In genomic region chr8:125389756-125390505, GRCm38 (mm10) we compare ENCODE assay signal across 8 mouse cellular contexts.
DNase-seq lines count a peak whose midpoint lies in the region; ATAC-seq and TF ChIP-seq lines count a peak whose summit lies in the region.

No protein-coding gene starts in this region.

- TF ChIP-seq CTCF in olfactory bulb, adult 2 months (IDR thresholded peaks at IDR 0.05; ENCODE audit: insufficient read depth, low read depth, low read length) = no peak

- DNase-seq in adrenal gland, adult 2 months = peak; percentile 87
- peak; percentile 97 for DNase-seq in cerebellum, adult 11-12 months
- peak; percentile 73 for DNase-seq in gastrocnemius, postnatal 10 days
- peak; percentile 78 to 81 for DNase-seq in layer of hippocampus, postnatal 36 days
- no peak for DNase-seq in thymus, postnatal 10 days (ENCODE audit: low spot score in 2 of 2)

- no peaks in the 10 kb centered on the region for H3K36me3 ChIP-seq in hindbrain, embryonic 13.5 days

- 0 out of 2 replicates have a peak, but pooled peaks cover 1% of the 10 kb centered on the region for H3K27me3 ChIP-seq in hindbrain, embryonic 13.5 days

- H3K9me3 ChIP-seq in hindbrain, embryonic 13.5 days = no peaks in the 10 kb centered on the region

- no peak overlapping the region; the same call in 1 of the 2 replicates for H3K4me2 ChIP-seq in hindbrain, embryonic 13.5 days

- H3K4me3 ChIP-seq in hindbrain, embryonic 13.5 days = no peak overlapping the region
- H3K4me3 ChIP-seq in olfactory bulb, adult 2 months (ENCODE audit: insufficient read depth, low read depth, low read length) = no peak overlapping the region

- ATAC-seq in hindbrain, embryonic 13.5 days (ENCODE audit: low FRiP score) = peak; percentile 41
- ATAC-seq in activated CD4-positive, CD25-positive, alpha-beta regulatory T cell, adult 4 months = no peak

- peaks cover 63% of the 10 kb centered on the region for H3K4me1 ChIP-seq in hindbrain, embryonic 13.5 days (replicated peaks)
- H3K4me1 ChIP-seq in olfactory bulb, adult 2 months (ENCODE audit: control insufficient read depth, insufficient read depth, low read length) = peaks cover 31% of the 10 kb centered on the region

- peak overlapping the region; percentile 86 for H3K27ac ChIP-seq in hindbrain, embryonic 13.5 days
- H3K27ac ChIP-seq in olfactory bulb, adult 2 months (ENCODE audit: insufficient read depth, low read depth, low read length) = peak overlapping the region; percentile 82

- no peak for TF ChIP-seq POLR2A in olfactory bulb, adult 2 months (IDR thresholded peaks at IDR 0.05; ENCODE audit: insufficient read depth, low read depth, low read length)

- H3K9ac ChIP-seq in hindbrain, embryonic 13.5 days = no peak overlapping the region; the same call in 1 of the 2 replicates

- 49% methylated on average over 13 of the region's 13 CpGs for WGBS in hindbrain, embryonic 13.5 days
- 40% methylated on average over 13 of the region's 13 CpGs for WGBS in olfactory bulb, adult 2 months

Comparison
In these comparisons a context has a peak if more than half of its experiments do, and no peak if none do; other contexts are left out.
1. DNase-seq: peak in adrenal gland, adult 2 months (single experiment), cerebellum, adult 11-12 months (single experiment), gastrocnemius, postnatal 10 days (single experiment) and layer of hippocampus, postnatal 36 days (2 of 2); none in thymus, postnatal 10 days (0 of 2).